Mouse (Mus musculus): Measurements from ENCODE around the gene Rnpepl1.

DNA sequence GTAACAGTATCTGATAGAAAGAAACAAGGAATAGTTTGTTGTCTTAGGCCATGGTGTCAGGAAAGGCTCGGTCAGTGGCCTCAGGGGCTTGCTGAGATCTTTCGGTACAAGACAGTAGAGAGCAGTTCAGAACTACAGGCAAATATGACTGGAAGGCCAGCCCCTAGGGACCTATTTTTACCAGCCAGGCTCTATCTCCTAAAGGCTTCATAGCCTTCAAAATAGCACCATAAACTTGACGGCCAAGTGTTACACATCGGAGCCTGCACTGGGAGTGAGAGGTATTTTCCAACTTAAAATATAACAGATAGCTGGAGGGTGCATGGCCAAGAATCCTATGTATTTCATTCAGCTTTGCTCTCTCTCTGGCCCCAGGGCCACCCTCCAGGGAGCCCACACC is 10.9 kb downstream of the Rnpepl1 start:
- TF ChIP-seq POLR2A (IDR thresholded peaks at IDR 0.05; ENCODE audit: insufficient read depth, low read depth, low read length): no peak
- TF ChIP-seq CTCF (IDR thresholded peaks at IDR 0.05): no peak
- TF ChIP-seq EP300 (IDR thresholded peaks at IDR 0.05; ENCODE audit: insufficient read depth, low read depth, low read length): no peak
